Mouse (Mus musculus) cortical plate, adult 2 months (tissue): ENCODE data around the gene Dyrk2. TPM values are rescaled to one million over a fixed set of nuclear protein-coding genes. Genes with fewer than 3 reads are reported as not detected.

ENCODE experiments used
- H3K27ac ChIP-seq: fragments of 200-500 bp; 2 replicates; pipeline ENCODE4 v1.5.1; 2012; ENCODE audit warnings: low read length, control low read depth, inconsistent platforms; ENCODE audit not compliant: insufficient read depth
- H3K4me1 ChIP-seq: fragments of 200-500 bp; 2 replicates; pipeline ENCODE4 v1.6.1; 2011; ENCODE audit warnings: low read length; ENCODE audit not compliant: control insufficient read depth, insufficient read depth
- H3K4me3 ChIP-seq: fragments of 200-500 bp; 2 replicates; pipeline ENCODE4 v1.5.1; 2011; ENCODE audit warnings: mild to moderate bottlenecking, low read length, control low read depth; ENCODE audit not compliant: insufficient read depth
- CTCF ChIP-seq: fragments of 200-500 bp; IDR thresholded peaks from 2 replicates; pipeline ENCODE4 v1.5.1; 2011; ENCODE audit warnings: mild to moderate bottlenecking, control low read depth, low read length; ENCODE audit not compliant: insufficient read depth; ENCODE audit errors: extremely low read depth
- POLR2A ChIP-seq: fragments of 200-500 bp; IDR thresholded peaks from 2 replicates; pipeline ENCODE4 v1.6.1; 2011; ENCODE audit warnings: mild to moderate bottlenecking, low read length, control low read depth; ENCODE audit not compliant: insufficient read depth; ENCODE audit errors: extremely low read depth
- polyA plus RNA-seq: library from polyadenylated mRNA; depleted of rRNA; stranded (reverse); fragments of >200 nt; gene quantifications from 2 replicates; pipeline ENCODE4 v1.2.3, GENCODE M21; 2012

Gene Dyrk2
- polyA plus RNA-seq, 1 experiment: 23.3 TPM

DNA sequence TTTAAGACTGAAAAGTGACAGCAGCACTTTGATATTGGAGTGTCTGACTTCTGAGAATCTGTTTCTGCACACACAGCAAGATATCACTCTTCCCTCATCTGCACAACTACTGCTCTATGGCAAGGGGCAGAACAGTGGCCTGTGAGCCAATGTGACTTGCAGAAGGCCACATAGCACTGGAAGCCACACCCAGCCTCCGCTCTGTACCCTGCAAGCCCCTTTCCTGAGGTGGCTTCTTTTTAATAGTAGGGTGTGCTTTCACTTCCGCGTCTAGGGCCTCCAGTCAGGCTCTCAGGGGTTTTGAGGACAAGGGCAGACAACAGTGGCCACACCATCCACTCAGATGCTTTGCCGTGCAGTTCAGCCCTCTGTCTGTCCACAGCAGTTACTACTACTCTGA lies 50.2 kb downstream of the Dyrk2 start:
- H3K27ac ChIP-seq: no peak overlapping the region
- no peaks in the 10 kb centered on the region; the same call in 1 of the 2 replicates for H3K4me1 ChIP-seq
- H3K4me3 ChIP-seq: no peak overlapping the region
- no peak for TF ChIP-seq CTCF
- no peak for TF ChIP-seq POLR2A

DNA sequence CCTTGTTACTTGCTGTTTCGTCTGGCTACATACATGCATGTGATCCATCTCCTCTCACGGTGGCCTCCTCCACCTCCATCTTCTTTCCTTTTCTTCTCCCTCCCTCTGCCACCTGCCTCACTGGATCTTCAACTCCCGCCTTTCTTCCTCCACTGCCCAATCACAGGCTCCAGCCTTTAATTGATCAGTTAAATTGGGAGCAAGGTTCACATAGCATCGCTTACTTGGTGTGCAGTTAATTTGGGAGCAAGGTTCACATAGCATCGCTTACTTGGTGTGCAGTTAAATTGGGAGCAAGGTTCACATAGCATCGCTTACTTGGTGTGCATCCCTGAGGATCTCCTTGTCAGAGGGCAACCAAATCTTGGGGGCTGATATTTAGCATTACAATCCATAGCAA lies 52.9 kb downstream of the Dyrk2 start:
- TF ChIP-seq CTCF (no peak), POLR2A (no peak)
- no peak overlapping the region for H3K27ac ChIP-seq
- no peak overlapping the region for H3K4me3 ChIP-seq
- H3K4me1 ChIP-seq: no peaks in the 10 kb centered on the region; the same call in 1 of the 2 replicates

DNA sequence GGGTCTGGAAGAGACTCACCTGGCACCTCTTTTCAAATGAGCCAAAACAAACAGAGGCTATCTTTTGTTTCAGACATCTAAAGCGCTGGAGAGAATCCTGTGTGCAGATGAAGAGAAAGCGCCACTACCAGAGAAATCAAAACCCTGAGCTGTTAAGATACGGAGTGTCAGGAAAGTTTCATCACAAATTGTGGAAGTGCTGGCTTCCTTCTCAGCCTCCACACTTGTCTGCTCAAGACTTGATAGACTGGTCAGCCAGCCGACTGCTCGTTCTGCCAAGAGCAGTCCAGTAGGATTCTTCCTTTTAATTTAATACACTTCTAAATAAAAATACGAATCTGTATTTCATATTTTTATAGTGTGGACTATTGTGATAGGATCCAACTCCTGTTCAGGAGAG lies 58.1 kb downstream of the Dyrk2 start:
- Histone ChIP-seq H3K4me1 (no peaks in the 10 kb centered on the region), H3K27ac (no peak overlapping the region), H3K4me3 (no peak overlapping the region)
- no peak for TF ChIP-seq CTCF
- TF ChIP-seq POLR2A: no peak

DNA sequence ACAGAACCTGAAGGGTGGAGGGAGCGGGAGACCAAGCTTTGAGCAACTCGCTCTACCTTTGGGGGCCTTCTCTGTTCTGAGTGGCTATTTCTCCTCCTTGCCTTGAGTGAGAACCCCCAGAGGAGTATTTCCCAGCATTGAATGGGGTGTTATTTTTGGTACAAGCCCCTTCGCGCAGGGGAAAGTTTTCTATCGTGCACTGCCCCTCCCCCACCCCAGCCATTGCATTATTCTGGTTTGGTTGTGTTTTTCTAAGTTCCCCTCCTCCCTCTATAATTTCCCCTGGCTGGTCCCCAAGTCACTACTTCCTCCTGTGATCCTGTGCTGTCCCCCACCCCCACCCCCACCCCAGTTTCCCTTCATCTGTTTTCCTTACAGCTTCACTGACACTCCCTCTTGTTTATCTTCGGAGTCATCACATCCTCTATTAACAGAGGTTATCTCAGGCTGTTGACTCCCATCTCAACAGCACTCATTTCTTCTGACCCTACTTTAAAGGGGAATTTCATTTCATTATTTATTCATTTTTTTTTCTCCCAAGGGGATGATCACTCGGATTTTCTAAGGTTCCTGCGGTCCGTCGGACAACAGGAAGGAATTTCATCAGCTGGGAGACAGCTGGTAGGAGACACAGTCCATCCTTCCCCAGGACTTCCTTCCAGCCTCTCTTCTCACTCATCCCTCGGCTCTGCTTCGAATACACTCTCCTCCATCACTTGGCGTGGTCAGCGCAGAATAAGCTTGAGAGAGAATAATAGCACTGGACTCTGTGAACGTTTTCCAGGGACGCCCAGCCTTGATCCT lies 58.9 kb downstream of the Dyrk2 start:
- TF ChIP-seq CTCF (no peak), POLR2A (no peak)
- H3K4me1 ChIP-seq: no peaks in the 10 kb centered on the region
- no peak overlapping the region for H3K27ac ChIP-seq
- H3K4me3 ChIP-seq: no peak overlapping the region
